Mouse (Mus musculus): ENCODE measurements around the gene Defb22.

DNA sequence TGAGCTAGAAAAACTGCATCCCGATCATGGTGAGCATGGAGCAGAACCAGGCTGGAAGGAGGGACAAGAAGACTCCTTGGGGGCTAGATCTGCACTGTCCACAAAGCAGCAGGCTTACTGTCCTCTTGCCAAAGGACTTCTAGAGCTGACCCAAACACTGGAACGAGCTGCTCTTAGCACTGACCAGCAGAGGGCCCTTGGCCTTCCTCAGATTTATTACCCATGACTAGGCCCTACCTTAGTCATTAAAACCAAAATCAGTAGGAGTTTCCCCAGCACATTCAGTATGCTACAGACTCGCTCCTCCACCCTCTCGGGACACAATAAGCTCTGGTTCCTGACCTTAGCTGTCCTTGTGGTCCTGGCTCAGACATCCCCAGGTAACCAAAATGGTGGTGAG is 28.0 kb upstream of the Defb22 start, which contains the start of gene Defb28:
- TF ChIP-seq MYOG (IDR thresholded peaks at IDR 0.05; ENCODE audit: control insufficient read depth in 1 of 3, insufficient read depth in 1 of 3, insufficient read length in 2 of 3, low read depth in 2 of 3) (no peak), POLR2A (IDR thresholded peaks at IDR 0.05; ENCODE audit: insufficient read length, low read depth) (no peak), E2F4 (IDR thresholded peaks at IDR 0.05; ENCODE audit: insufficient read depth) (no peak)

Data from myocyte (in vitro differentiated cells).